Mouse (Mus musculus) forebrain, embryonic 14.5 days (tissue): Measurements from ENCODE around the gene Gm13030. TPM values are rescaled to one million over a fixed set of nuclear protein-coding genes. Genes with fewer than 3 reads are reported as not detected.

Experiments used
- ATAC-seq: fragments of 200-750 bp; cut with Nextera tagmentation; 2 replicates; pipeline ENCODE4 v1.8.0; 2017; ENCODE audit warnings: mild to moderate bottlenecking, moderate library complexity
- DNase-seq: peaks from one replicate; pipeline ENCODE4 v3.0.0-alpha.2; 2015; ENCODE audit warnings: low spot score
- H3K27ac ChIP-seq: fragments of 300-500 bp; sonication (generic); 2 replicates; pipeline ENCODE4 v1.5.1; 2014; ENCODE audit warnings: low read depth, mild to moderate bottlenecking, control low read depth, low read length, moderate library complexity
- H3K27me3 ChIP-seq: fragments of 300-500 bp; sonication (generic); replicated peaks from 2 replicates; pipeline ENCODE4 v1.6.1; 2014; ENCODE audit warnings: low read length, control low read depth, mixed read lengths; ENCODE audit not compliant: control insufficient read depth, insufficient read depth
- H3K36me3 ChIP-seq: fragments of 300-500 bp; sonication (generic); 2 replicates; pipeline ENCODE4 v1.6.1; 2014; ENCODE audit warnings: low read length, control low read depth; ENCODE audit not compliant: control insufficient read depth, insufficient read depth
- H3K4me1 ChIP-seq: fragments of 300-500 bp; sonication (generic); 2 replicates; pipeline ENCODE4 v1.6.1; 2014; ENCODE audit warnings: antibody characterized with exemption, low read length, control low read depth; ENCODE audit not compliant: control insufficient read depth, insufficient read depth
- H3K4me2 ChIP-seq: fragments of 300-500 bp; sonication (generic); 2 replicates; pipeline ENCODE4 v1.6.1; 2014; ENCODE audit warnings: mild to moderate bottlenecking, control low read depth, low read length
- H3K4me3 ChIP-seq: fragments of 300-500 bp; sonication (generic); 2 replicates; pipeline ENCODE4 v1.5.1; 2014; ENCODE audit warnings: low read depth, low read length, control low read depth
- H3K9ac ChIP-seq: fragments of 300-500 bp; sonication (generic); 2 replicates; pipeline ENCODE4 v1.6.1; 2014; ENCODE audit warnings: mild to moderate bottlenecking, low read length, control low read depth, moderate library complexity
- H3K9me3 ChIP-seq: fragments of 300-500 bp; sonication (generic); replicated peaks from 2 replicates; pipeline ENCODE4 v1.6.1; 2016; ENCODE audit warnings: low read length, control low read depth, mixed read lengths; ENCODE audit not compliant: control insufficient read depth
- WGBS: fragments of 180-500 bp; shearing (Covaris S2); extraction: QIAGEN DNeasy Blood & Tissue Kit; methylation state at CpG from one replicate; pipeline ENCODE4 v1.1.7; 2014; 5-methylcytosine and 5-hydroxymethylcytosine counted together
- polyA plus RNA-seq: library from polyadenylated mRNA; unstranded; fragments of >200 nt; fragmentation: Nextera tagmentation; extraction: Ambion mirVana; gene quantifications from 2 replicates; pipeline ENCODE4 v1.2.1, GENCODE M21; 2014

Gm13030 gene
- polyA plus RNA-seq, 1 experiment from 2014 or later, result not detected

DNA sequence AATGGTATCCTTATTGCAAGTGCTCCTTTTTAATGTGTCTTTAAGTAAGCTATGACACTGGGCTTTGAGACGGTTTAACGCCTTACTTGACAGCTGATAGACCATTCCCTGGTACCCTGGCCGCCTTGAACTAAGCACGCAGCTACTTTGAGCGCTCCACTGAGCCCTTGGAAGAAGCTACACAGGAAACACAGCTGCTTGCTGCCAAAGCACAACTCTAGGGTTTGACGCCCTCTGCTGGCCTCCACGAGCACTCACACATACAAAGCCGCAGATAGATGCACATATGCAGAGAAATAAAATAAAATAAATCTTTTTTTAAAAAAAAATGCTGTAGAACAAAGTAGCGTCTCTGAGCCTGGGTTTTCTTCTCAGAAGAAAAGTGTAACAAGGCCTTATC is 14.5 kb downstream of the Gm13030 start:
- H3K36me3 ChIP-seq, result no peaks in the 10 kb centered on the region
- 14% methylated on average over 9 of the region's 9 CpGs for WGBS
- H3K4me1 ChIP-seq, result no peaks in the 10 kb centered on the region
- no peaks in the 10 kb centered on the region for H3K9me3 ChIP-seq
- peak overlapping the region; percentile 9; the same call in 1 of the 2 replicates for H3K27ac ChIP-seq
- peak overlapping the region; percentile 25 for H3K4me3 ChIP-seq
- H3K9ac ChIP-seq, result peak overlapping the region; percentile 46
- ATAC-seq, result peak; percentile 46; the same call in 1 of the 2 replicates
- H3K4me2 ChIP-seq, result peak overlapping the region; percentile 50
- no peaks in the 10 kb centered on the region for H3K27me3 ChIP-seq
- peak; percentile 80 for DNase-seq

DNA sequence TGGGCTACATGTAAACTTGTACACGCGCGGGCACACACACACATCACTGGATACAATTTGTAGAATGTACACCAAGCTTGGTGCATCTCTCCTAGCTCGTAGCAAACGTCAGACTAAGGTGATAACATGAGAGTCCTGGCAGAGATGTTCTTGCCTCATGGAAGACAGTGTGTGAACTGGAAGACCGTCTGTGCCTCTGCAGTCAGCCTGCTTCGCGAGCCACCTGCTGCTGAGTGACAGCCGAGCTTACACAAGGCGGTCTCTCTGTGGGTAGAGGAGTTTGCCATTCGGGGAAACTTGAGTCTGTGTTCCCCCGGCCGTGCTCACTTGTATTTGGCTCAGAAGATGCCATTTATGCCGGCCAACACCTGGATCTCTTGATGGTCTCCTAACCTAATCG is 15.3 kb downstream of the Gm13030 start:
- peak; percentile 46 for DNase-seq
- no peak for ATAC-seq
- Histone ChIP-seq H3K27me3 (no peaks in the 10 kb centered on the region), H3K36me3 (no peaks in the 10 kb centered on the region), H3K9me3 (no peaks in the 10 kb centered on the region), H3K9ac (no peak overlapping the region), H3K4me1 (no peaks in the 10 kb centered on the region), H3K4me2 (no peak overlapping the region), H3K27ac (no peak overlapping the region), H3K4me3 (no peak overlapping the region)
- WGBS, result 77% methylated on average over 15 of the region's 15 CpGs

DNA sequence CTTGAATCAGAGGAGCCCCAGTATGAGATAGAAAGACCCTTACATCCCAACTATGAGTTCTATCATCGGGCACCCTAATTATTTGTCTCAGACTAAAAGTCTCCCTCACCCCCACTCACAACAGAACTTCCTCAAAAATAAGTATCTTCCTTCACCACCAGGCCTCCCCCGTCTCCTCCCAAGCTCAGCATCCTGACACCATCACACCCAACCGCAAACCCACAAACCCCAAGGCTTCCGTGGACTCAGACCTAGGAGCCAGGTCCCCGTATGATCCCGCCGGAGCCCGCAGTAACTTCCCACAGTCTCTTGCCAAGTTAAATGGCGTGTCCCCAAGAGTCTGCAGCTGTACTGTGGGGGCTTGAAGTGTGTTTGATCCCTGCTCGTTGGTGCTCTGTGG is 16.2 kb downstream of the Gm13030 start:
- WGBS, result 80% methylated on average over 10 of the region's 10 CpGs
- no peak overlapping the region for H3K27ac ChIP-seq
- no peak overlapping the region for H3K9ac ChIP-seq
- no peaks in the 10 kb centered on the region for H3K27me3 ChIP-seq
- no peaks in the 10 kb centered on the region for H3K36me3 ChIP-seq
- ATAC-seq (no peak), DNase-seq (no peak)
- H3K4me3 ChIP-seq, result no peak overlapping the region
- H3K4me1 ChIP-seq, result no peaks in the 10 kb centered on the region
- H3K9me3 ChIP-seq, result no peaks in the 10 kb centered on the region
- H3K4me2 ChIP-seq, result no peak overlapping the region

DNA sequence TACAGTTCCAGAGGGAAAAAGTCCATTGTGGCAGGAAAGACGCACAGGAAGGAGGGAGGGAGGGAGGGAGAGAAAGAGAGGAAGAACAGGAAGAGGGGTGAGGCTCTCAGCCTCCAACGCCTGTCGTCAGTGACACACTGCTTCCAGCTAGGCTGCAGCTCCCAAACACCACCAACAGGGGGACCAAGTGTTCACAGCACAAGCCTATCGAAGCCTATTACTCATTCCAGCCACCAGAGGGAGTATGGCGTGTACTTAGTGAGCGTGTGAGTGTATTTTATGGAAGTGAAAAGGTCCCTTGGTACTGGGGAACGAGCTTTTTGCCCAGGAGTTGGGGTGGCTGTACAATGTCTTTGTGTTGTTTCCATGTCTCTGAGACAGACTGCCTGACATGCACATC is 17.3 kb downstream of the Gm13030 start:
- no peak for ATAC-seq

DNA sequence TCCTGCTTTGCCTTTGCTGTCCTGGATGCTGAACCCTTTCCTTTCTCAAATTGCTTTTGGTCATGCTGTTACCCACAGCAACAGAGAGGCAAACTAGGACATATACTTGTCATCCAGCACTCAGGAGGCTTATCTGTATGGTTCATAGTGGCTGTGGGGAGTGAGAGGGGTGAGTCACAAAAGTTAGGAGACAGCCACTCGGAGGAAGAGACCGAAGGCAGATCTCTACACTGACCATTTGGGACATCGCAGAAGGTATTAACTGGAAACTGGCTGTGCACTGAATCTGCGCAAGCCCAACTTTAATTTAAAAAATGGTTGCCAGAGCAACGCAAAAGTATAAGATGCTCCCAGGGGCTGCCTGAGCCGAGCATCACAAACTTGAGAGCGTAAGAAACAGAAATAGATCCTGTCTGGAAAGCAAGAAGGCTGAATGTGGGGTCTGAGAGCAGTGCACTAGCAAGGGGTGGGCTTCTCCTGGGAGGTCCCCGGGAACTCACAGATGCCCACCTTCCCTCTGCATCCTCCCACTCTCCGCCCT is 18.6 kb downstream of the Gm13030 start:
- WGBS, result 86% methylated on average over 9 of the region's 9 CpGs
- no peaks in the 10 kb centered on the region for H3K4me1 ChIP-seq
- no peak overlapping the region for H3K27ac ChIP-seq
- no peak overlapping the region for H3K9ac ChIP-seq
- no peak for DNase-seq
- no peak overlapping the region for H3K4me2 ChIP-seq
- H3K9me3 ChIP-seq, result no peaks in the 10 kb centered on the region
- no peaks in the 10 kb centered on the region for H3K27me3 ChIP-seq
- H3K36me3 ChIP-seq, result no peaks in the 10 kb centered on the region
- H3K4me3 ChIP-seq, result no peak overlapping the region
- no peak for ATAC-seq

More for the DNA sequence above, 17.3 kb downstream of the Gm13030 start:
- 33% methylated on average over 7 of the region's 7 CpGs for WGBS
- Histone ChIP-seq H3K4me2 (no peak overlapping the region), H3K4me3 (no peak overlapping the region), H3K9me3 (no peaks in the 10 kb centered on the region), H3K27me3 (no peaks in the 10 kb centered on the region), H3K9ac (no peak overlapping the region), H3K4me1 (no peaks in the 10 kb centered on the region), H3K36me3 (no peaks in the 10 kb centered on the region), H3K27ac (no peak overlapping the region)
- peak; percentile 86 for DNase-seq

DNA sequence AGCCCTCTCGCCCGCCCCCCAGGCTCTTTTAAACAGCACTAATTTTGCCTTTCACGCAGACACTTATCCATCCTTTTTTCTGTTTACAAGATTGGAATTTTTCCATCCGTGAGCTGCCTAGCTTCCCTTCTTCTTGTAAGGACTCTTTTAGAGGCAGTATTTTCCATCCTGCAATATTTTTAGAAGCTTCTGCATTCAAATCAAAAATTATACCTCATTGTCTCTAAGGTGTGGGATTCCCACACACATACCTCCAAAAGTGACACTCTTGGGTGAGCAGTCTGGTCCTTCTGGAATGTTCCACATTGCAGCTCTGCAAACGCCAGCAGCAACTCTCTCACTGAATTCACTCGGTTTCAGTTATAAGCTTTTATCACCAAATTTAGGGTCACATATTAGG is 20.8 kb downstream of the Gm13030 start:
- H3K27ac ChIP-seq, result no peak overlapping the region
- H3K9me3 ChIP-seq, result no peaks in the 10 kb centered on the region
- DNase-seq (no peak), ATAC-seq (no peak)
- no peak overlapping the region for H3K4me3 ChIP-seq
- H3K27me3 ChIP-seq, result no peaks in the 10 kb centered on the region
- H3K36me3 ChIP-seq, result no peaks in the 10 kb centered on the region
- H3K4me2 ChIP-seq, result no peak overlapping the region
- WGBS, result 78% methylated on average over 6 of the region's 6 CpGs
- no peaks in the 10 kb centered on the region for H3K4me1 ChIP-seq
- no peak overlapping the region for H3K9ac ChIP-seq

DNA sequence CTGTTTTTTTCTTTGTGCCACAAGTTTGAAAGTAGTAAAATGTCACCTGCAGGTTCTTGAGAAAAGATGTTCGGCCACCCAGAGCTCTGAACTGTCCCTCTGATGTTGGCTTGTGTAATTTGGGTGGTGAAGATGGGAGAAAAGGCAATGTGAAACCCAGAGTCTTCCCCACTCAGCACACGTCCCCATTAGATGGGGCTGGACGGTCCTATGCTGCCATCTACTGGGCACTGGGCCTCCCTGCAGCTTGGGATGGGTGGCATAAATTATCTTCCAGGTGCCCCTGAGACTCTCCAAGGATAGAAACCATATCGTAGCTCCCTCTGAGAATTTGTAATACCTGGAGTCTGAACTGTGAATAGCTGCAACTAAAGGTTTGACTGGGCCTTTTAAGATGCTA is 22.3 kb downstream of the Gm13030 start:
- H3K4me3 ChIP-seq, result no peak overlapping the region
- H3K27ac ChIP-seq, result no peak overlapping the region
- no peaks in the 10 kb centered on the region for H3K4me1 ChIP-seq
- H3K36me3 ChIP-seq, result no peaks in the 10 kb centered on the region
- no peaks in the 10 kb centered on the region for H3K27me3 ChIP-seq
- WGBS, result 3% methylated on average over 4 of the region's 4 CpGs
- H3K4me2 ChIP-seq, result no peak overlapping the region
- ATAC-seq, result peak; percentile 63
- H3K9ac ChIP-seq, result no peak overlapping the region
- no peaks in the 10 kb centered on the region; the same call in 1 of the 2 replicates for H3K9me3 ChIP-seq
- DNase-seq, result peak; percentile 85

DNA sequence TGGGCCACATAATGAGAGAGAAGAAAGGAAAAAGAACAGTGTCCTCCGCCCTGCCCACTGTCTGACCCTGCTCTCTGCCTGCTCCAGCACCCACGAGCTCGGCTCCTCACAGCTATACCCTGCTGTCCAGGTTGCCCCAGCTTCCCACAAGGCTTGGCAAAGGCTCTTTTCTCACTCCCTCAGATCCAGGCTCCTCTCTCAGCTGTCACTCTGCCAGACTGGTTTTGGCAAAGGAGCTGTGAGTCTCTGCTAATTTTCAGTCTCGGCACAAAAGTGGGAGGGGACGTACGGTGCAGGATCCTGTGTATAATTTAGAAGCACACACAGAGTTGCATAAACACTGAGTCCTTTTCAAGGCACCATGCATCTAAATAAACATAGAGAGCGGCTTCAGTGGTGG is 32.4 kb downstream of the Gm13030 start:
- no peak overlapping the region for H3K4me2 ChIP-seq
- DNase-seq (peak; percentile 92), ATAC-seq (peak; percentile 62; the same call in 1 of the 2 replicates)
- H3K4me3 ChIP-seq, result no peak overlapping the region
- H3K9ac ChIP-seq, result no peak overlapping the region
- H3K36me3 ChIP-seq, result no peaks in the 10 kb centered on the region
- no peaks in the 10 kb centered on the region; the same call in 1 of the 2 replicates for H3K4me1 ChIP-seq
- no peak overlapping the region; the same call in 1 of the 2 replicates for H3K27ac ChIP-seq
- no peaks in the 10 kb centered on the region for H3K27me3 ChIP-seq
- WGBS, result 48% methylated on average over 7 of the region's 7 CpGs
- H3K9me3 ChIP-seq, result no peaks in the 10 kb centered on the region; the same call in 1 of the 2 replicates

DNA sequence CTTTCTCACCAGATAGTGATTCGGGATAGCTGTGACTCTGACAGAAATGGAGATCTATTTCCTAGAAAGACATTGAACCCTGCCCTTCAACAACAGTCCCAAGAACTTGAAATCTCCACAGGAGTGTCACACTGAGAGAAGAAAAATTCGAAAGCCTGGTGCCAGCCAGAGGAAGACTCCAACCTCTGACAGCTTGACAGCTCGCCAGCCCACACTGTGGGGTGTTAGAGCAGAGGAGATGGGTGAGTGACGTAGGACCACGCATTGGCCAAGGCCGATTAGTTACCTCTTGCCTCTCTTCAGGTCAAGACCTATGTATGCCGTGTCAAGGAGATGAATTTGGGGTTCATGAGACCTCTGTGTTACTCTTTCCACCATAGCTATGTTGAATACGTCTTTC is 33.0 kb downstream of the Gm13030 start:
- WGBS, result 71% methylated on average over 8 of the region's 8 CpGs
- no peaks in the 10 kb centered on the region for H3K36me3 ChIP-seq
- ATAC-seq, result no peak
- no peak overlapping the region for H3K27ac ChIP-seq
- DNase-seq, result no peak
- no peaks in the 10 kb centered on the region; the same call in 1 of the 2 replicates for H3K9me3 ChIP-seq
- H3K4me1 ChIP-seq, result no peaks in the 10 kb centered on the region; the same call in 1 of the 2 replicates
- H3K27me3 ChIP-seq, result no peaks in the 10 kb centered on the region
- H3K4me3 ChIP-seq, result no peak overlapping the region
- no peak overlapping the region for H3K9ac ChIP-seq
- H3K4me2 ChIP-seq, result no peak overlapping the region
